Mouse (Mus musculus) ovary, postnatal 36 days (tissue): ENCODE measurements around the gene Hdac10.

ENCODE experiments used
- DNase-seq: peaks from one replicate; pipeline ENCODE4 v3.0.0; 2022; ENCODE audit warnings: low spot score, mixed read lengths

Gene Hdac10

DNA sequence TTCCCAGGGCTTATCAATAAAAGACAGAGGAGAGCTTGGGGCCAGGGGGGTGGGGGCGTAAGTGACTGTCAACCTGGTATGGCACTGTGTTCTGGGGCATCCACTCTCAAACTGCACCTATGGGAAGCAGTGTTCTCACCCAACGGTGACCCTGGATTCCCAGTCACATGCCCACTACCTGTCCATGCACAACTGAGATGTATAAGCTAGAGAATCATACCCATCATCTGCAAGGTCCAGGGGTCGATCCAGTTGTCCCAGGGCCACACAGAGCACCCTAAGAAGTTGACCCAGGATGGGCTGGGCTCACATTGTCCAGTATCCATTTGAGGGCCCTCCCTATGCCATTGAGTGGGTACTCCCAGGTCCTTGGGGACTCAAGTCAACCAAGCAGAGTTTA is 4.2 kb downstream of the Hdac10 start:
- DNase-seq, result no peak

DNA sequence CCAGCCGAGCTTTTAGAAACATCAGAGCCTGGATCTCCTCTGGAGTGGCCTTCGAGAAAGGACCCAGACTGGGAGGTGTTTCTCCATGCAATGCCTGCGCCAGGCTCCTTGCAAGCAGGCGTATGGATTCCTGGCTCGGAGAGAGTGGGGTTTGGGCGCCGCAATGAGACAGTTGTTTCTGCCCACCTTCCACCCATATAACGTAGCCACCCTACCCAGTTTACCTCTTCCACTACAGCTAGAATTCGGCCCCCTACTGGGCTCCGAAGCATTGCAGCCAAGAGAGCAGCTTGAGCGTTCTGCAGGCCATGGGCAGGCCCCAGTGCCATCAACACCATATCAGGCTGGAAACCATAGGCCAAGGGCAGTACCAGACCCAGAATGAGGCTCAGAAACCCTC is 4.9 kb downstream of the Hdac10 start:
- peak; percentile 42 for DNase-seq

DNA sequence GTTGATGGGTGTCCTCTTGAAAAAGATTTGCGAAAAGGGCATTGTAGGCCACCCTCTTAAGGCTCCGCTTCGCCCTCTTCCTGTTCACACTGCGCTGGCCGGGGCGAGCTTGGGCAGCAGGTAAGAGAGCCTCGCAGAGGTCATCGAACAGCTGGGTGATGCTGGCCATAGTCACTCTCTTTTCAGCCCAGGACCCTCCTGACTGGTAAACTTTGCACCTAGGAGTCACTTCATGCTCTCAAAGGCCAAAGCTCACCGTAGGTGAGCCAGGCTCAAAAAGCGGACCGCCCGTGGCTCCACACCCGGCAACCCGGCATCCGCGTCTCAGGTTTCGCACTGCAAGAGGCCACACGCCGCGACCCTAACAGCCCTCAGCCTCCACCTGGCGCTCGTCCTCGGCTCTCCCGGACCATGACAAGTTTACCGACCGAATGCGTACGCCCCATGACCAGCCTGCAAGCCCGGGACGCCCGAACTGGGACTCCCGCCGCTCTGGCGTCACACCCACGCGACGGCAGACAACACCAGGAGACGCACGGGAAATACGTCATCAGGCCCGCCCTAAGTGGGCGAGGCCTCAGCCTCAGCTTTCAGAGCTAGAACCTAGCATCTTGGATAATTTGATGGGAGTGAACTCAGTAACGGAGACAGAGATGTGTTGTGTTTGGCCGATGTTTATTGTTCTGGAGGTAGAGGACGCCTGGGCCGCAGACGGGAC is 5.7 kb downstream of the Hdac10 start, which contains the start of gene Tubgcp6:
Gene Tubgcp6, minus strand, starts transcription at position 464 of the 718 bp plus-strand sequence.
- peak; percentile 91 for DNase-seq

DNA sequence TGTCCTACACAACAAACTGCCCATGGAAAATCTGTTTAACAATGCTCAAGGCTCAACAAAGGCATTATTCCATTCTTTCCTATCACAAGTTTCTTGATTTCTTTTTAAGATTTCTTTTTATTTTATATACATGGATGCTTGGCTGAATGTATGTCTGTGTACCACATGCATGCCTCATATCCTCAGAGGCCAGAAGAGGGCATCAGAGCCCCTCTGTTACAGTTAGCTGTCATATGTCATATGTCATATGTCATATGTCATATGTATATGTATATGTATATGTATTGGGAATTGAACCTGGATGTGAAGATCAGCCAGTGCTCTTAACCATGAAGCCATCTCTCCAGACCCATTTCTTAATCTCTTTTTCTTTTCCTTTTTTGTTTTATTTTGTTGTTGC is 10.5 kb downstream of the Hdac10 start:
- DNase-seq, result no peak

DNA sequence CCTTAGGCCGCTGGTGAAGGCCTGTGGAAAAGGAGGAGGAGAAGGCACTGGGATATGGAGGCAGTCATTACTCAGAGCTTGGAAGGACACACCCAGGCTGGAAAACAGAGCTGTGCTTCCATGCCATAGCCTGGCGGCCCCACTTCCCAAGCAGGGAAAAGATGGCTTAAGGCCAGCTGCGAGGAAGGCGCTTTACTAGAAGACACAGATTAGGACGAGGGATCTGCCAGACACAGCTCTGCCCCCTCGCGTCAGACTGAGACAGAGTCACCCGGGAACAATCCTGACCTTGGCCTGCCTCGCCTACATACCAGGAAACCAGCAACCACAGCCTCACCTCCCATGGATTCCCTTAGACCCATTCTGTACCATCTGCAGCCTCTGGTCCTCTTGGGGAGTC is 18.4 kb downstream of the Hdac10 start:
- peak; percentile 66 for DNase-seq

DNA sequence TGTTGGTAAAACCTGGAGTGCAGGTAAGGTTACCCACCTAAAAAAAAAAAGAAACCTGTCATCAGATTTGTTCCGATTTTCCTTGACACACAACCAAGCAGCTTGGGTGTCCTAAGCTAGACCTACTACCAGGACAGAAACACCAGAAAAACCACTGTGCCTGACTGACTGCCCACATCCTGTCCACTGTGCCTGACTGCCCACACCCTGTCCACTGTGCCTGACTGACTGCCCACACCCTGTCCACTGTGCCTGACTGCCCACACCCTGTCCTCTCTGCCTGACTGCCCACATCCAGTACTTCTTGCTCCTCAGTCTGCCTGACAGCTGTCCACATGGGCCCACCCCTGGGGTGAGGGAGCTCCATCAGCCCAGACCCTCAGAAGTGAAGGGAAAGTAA is 21.5 kb downstream of the Hdac10 start:
- no peak for DNase-seq

DNA sequence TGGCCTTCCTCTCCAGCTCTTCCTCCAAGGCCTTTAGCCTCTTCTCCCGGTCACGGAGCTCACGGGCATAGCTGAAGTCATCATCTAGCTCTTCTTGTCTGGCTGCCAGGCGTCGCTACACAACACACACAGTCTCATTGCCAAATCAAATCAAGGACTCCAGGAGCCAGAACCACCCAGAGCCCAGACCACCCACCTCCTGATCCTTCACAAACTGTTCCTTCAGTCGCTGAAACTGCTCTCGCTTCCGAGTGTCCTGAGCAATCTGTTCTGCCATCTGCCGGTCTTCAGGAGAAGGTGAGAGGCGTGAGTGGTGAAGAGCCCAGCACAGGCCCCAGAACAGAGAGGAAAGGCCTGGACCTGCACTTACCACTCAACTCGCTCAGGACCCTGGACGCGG is 22.4 kb downstream of the Hdac10 start:
- DNase-seq, result no peak

DNA sequence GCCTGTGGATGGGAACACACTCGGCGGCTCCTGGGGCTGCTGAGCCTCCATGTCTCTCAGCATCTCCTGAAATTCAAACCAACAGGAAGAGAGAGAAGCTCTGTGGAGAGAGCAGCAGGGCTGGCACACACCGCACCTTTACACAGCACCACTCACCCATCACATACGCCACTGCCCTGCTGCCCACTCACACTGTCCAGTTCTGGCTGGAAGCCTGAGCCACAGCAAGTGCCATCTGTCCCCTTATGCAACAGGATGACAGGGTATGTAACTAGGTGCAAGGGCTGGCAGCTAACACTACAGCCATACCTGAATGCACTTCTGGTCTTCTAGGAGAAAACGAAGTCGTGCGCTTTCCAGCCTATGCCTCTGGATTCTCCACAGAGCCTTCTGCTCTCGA is 24.1 kb downstream of the Hdac10 start:
- no peak for DNase-seq

DNA sequence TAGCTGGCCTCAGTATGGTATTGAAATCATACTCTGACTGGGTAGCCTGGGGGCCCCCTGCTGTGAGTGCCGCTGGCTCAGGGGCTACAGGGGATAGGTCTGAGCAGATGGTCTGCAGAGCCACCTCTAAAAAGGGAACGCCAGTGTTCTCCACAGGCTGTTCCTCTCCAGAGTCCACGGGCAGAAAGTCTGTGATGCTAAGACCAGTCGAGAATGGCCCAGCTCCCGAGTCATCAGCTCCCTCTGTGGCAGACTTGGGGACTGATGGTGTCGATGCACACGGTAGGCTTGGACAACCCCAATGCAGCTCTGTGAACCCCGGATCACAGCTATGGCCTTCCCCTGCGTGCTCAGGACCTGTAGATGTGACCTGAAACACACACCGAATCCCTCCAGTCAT is 24.6 kb downstream of the Hdac10 start:
- no peak for DNase-seq

DNA sequence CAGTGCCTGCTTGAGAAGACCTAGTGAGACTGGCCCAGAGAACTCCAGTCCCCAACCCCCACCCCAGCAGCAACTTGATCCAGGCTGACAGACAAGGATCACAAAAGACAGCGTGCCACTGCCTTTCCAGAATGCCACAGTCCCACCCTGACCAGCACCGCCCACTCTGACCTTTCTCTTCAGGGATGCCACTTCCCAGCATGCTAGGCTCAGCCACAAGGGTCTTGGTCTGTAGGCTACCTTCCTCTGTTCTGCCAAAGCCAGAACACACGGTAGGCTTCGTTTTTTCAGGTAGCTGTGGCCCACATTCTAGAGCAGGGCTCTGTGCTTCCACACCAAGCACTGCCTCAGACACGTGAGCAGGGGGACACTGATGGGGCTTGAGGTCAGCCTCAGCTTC is 25.9 kb downstream of the Hdac10 start:
- no peak for DNase-seq

DNA sequence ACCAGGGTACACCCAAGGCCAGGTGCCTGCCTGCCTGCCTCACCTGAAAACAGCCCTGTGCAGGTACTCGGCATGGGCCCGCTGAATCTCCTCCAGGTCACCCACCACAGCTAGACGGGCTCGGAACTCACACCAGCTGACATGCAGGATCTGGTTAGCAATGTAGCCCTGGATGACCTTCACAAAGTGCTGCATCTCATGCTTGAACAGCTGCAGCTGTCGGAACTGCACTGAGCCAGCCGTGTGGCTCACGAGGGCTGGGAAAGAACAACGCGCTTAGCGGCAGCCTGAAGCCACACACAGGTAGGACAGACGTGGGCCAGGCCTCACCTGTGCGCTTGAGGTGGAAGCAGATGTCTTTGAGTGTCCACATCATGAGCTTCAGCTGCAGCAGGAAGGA is 27.7 kb downstream of the Hdac10 start:
- no peak for DNase-seq

DNA sequence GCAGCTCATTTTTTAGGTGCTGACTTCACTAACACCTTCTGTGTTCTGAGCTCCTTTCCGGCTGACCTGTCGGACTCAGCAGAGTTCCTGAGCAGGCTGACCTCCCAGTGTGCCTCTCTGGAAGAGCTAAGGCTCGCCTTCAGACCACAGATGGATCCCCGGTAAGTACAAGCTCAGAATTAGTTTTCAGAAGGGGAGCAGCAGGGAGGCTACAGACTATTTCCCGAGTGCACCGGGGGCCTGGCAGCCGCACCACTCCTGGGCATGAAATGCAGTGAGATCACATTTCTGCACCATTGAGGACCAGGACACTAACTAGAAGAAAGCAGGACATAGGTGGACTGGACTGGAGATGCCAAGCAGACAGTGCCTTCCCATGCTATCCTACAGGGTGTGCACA is 29.9 kb downstream of the Hdac10 start:
- DNase-seq, result no peak

DNA sequence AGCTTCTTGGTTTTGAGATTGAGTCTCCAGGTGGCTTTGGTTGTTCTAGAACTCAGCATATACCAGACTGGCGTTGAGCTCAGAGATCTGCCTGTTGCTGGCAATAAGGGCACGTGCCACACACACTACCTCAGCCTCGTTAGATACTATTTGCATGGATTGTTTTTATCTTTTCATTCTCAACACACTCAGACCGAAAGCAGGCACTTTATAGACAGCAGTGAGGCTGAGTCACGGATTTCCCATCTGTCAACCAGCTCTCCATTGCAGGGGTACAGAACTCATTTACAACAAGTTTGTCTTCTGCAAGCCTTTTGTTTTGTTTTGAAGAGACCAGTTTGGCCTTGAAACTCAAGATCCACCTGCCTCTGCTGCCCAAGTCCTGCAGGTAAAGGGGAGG is 31.1 kb downstream of the Hdac10 start:
- DNase-seq, result no peak

DNA sequence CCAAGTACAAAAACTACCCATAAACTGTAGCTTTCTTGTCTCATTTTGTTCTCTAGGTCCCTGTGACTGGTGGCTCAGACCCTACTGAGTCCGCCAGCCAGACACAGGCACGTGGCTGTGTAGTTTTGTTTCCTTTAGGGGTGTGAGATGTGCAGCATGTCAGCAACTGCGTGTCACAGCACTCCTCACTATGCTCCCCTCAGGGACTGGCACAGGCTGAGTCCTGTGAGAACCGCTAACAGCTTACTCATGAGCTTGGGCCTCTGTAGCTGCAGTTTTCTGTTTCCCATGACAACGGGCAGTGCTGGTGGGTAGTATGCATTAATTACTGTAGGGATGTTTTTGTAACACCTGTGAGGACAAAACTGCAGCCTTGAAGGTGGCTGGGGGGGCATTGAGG is 36.3 kb downstream of the Hdac10 start:
- DNase-seq, result no peak

DNA sequence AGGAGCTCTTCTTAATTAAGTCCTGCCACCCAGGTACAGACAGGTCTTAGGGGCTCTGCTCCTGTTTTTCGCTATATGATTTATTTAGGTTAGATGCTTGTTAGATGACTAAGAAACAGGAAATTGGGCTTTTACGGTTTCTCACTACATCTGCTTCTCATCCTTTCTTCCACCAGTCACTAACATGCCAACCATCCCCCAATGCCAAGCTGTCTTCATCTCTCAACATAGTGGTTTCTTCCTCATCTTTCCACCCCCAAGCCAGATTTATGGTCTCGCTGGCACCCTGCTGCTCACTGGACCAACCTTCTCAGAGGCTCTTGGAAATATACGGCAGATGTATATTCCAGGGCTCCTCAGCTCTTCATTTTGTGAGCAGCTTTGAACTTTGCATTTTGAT is 37.8 kb downstream of the Hdac10 start:
- DNase-seq, result no peak

DNA sequence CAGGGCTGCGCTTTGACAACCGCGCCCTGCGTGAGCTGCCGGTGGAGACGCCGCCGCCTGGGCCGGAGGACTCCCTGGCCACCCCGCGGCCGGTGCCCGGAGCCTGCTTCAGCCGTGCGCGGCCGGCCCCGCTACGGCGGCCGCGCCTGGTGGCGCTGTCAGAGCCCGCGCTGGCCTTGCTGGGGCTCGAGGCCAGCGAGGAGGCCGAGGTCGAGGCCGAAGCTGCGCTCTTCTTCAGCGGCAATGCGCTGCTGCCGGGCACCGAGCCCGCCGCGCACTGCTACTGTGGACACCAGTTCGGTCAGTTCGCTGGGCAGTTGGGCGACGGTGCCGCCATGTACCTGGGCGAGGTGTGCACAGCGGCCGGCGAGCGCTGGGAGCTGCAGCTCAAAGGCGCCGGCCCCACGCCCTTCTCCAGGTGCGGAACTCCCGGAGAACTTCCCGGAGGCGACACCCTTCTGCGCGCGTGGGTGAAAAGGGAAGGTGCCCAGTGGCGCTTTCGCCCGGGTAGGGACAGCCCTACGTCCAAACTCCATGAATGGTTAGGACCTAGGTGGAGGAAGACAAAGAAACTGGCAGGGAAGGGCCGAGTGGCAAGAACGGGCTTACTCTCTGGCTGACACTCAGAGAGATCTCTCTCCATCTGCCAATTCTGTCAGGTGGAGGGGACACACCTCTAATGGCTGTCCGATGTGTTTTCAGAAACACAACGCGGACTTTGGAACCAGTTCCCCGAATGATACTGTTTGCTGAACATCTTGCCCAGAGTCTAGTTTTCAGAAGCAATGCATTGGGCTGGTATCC is 39.0 kb downstream of the Hdac10 start:
- DNase-seq, result no peak

DNA sequence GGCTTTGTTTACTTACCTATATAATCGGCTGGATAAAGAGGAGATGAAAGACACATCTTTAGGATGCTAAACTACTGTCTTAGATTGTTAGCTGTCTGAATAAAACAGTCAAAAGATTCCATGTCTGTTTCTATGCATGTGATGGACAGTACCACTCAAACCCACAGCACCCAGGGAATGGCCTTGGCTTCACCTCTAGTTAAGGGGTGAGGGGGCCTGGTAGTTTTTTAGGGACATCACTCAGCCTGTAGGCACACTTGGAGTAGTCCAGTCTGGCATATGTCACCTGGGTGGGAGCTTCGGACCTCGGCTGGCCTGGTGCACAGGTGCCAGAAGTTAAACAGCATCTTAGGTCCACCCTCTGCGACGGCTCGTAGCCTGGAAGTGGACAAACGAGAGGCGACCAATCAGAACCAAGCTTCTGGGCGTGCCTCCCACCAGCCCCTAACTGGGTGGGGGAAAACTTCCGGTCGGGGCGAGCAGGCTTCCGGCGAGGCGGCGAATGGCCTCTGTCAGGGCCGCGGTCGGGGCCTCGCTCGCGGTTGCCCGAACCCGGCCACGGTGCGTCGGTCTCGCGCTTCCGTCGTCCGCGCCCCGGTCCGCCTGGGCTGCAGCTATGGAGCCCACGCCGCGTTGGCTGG is 39.8 kb downstream of the Hdac10 start, which contains the start of gene Selenoo:
Gene Selenoo, plus strand, starts transcription at position 478 of the 641 bp plus-strand sequence.
- peak; percentile 89 for DNase-seq

DNA sequence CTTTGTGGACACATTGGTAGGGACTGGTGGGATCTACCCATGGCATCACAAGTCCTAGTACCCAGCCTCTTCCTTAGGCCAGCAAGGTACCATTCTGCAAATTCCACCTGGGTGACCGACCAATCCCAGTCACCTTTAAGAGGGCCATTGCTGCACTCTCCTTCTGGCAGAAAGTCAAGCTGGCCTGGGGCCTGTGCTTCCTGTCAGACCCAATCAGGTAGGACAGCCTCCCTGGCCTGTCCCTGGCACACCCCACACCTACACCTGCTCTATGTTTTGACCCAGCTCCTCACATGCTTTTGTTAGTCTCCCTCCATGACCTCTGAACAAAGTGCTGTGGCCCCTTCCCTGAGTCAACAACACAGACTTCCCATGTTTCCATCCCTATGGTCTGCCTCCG is 43.7 kb downstream of the Hdac10 start:
- DNase-seq, result no peak

DNA sequence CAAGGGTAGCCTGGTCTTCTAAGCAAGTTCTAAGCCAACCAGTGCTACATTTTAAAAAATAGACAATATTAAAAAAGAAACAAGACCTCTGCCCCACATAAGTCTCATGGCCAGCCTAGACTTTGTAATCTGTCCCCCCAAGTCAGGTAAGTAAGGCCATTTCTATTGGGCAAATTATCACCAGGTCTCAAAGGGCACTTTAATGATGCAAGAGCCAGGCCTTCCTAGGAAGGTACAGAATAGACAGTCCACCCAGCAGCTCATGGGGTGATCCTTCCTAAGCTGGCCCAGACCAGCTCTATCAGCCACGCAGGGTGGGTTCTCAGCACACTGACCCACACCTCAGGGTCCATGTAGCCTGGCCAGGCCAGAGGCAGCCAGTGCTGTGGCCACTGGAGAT is 44.6 kb downstream of the Hdac10 start:
- no peak for DNase-seq

DNA sequence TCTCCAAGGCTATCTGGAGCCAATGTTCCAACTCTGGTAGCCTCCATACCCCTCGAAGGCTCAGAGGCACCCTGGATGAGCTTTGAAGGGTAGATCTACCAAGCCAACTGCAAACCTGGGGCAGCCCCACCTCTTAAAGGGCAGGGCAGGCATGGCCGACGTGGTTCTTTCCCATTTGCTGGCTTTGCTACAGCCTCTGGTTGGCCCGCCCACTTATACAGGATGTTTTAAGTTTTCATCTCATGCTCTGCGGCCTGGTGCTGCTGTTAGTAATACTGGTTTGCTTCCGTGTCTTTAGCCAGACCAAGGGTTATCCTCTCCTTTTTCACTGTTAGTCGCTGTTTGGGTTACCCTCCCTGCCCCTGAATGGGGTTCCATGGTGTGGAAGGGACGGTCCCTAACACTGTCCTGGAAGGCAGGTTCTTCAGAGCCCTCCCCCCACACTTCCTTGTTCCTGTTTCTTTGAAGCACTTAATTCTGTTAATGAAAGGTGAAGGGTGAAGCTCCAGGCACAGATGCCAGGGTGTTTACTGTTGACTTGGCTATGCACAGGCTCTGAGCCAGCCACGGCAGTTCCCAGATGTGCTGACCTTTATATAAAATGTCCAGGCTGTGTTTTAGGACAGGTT is 50.2 kb downstream of the Hdac10 start:
- peak; percentile 36 for DNase-seq

DNA sequence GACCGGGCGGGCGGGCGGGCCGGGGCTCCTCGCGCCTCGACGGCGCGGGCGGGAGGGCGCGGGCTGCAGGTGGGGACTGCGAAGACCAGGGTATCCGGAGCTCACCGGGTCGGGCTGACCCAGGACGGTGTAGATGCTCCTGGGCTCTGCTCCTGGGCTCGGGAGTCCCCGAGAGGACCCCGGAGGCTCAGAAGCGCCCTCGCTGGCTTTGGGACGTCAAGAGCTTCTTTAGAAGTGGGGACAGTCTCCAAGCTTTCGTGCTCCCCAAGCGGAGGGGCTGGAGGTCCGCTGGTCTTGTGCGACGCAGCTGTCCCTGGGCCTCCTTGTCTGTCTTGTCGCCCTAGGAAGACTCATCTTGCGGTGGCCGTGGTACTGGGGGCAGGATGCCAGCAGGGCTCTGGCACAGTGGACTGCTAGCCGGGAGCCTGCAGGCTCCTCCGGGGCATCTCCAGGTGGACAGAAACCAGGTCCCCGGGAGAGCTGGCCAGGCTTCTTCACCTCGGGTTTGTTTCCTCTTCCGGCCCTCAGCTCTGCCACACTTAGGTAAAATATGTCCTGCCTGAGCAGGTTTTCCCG is 52.3 kb downstream of the Hdac10 start:
- DNase-seq, result peak; percentile 59

DNA sequence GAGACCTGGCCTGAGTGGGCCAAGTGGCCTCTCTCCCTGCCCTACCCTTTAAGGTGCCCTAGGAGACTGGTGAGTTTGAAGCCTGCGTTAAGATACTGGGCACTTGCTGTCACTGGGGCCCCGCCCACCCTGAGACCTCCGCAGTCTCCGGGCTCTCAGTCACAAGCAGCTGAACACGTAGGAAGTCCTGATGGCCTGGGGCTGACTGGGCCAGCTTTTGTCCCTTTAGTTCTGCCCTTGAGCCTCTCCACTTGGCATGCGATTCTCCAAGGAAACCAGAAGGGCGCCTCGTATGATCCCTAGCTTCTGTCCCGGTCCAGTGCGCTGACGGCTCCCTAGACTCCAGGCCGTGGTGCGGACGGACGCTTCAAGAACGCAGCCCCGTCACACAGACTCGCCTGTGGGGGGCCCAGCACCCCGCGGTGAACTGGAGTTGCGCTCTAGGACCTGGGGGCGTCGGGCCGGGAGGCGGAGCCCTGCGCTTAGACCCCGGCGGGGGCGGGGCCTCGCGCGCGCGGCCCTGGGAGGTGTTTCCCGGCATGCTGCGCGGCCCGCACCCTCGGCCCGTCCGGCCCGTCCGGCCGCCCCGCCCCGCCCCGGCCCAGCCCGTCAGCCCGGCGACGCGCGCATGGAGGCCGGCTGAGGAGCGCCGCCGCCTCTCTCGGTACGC is 52.9 kb downstream of the Hdac10 start:
- peak; percentile 89 for DNase-seq
